13 mouse cellular contexts compared by ENCODE assay signal in genomic region chr19:5150358-5150757, GRCm38 (mm10). TPM values are rescaled to one million over a fixed set of nuclear protein-coding genes. Genes with fewer than 3 reads are reported as not detected.
A peak's percentile ranks its signal among the peaks of the same experiment; 100 is the strongest.
DNase-seq lines count a peak whose midpoint lies in the region; ATAC-seq lines count a peak whose summit lies in the region.
"Had no signal": no experiment of that assay in that cellular context is flagged by ENCODE, and none has a peak within 500 bp of the region (broad histone marks: within the 10 kb centered on the region; RNA-seq: fewer than 3 reads in every experiment).

No protein-coding gene starts in this region.

- DNase-seq in brain, adult 2 months (ENCODE audit: low read depth, low spot score): peak; percentile 95
- DNase-seq in cerebellum, adult 8-10 months: peak; percentile 46
- DNase-seq in frontal cortex, postnatal 36 days (ENCODE audit: low spot score in 2 of 2): peak; percentile 64 to 91
- peak; percentile 70 to 88 for DNase-seq in left cerebral cortex, postnatal 14 days (ENCODE audit: low spot score in 2 of 2)
- DNase-seq in spleen, postnatal 10 days (ENCODE audit: low spot score in 2 of 2): no peak
- DNase-seq in heart, adult 18-20 months: no peak
- DNase-seq: gastrocnemius, postnatal 25 days; kidney, postnatal 25 days; liver, postnatal 0 days; lung, postnatal 36 days; midbrain, embryonic 14.5 days had no signal

- intact Hi-C loops in left cerebral cortex, postnatal 14 days (cut with DNase I): no loop called here

- ATAC-seq in granulocyte monocyte progenitor cell, adult 5-6 weeks (replicated peaks; ENCODE audit: poor library complexity, severe bottlenecking): no peak
- ATAC-seq: intestine, embryonic 16.5 days; liver, postnatal 0 days had no signal

RNA-seq across cellular contexts. Expression of gene Klc2, which starts 32.0 kb away (rescaled TPM):
- total RNA-seq in left cerebral cortex, postnatal 14 days (2021): 100 to 1,000 TPM; 220 to 226 TPM
- total RNA-seq in granulocyte monocyte progenitor cell, adult 5-6 weeks (2014; fragmentation: Nextera tagmentation): 6.1 and 10.9 TPM in 2 replicates
- total RNA-seq in granulocyte monocyte progenitor cell, adult 5-6 weeks (2017): 3.0 and 3.9 TPM in 2 replicates
- total RNA-seq in heart, adult 18-20 months (2021): 10 to 100 TPM; 48.9 to 54.0 TPM

RNA-seq across cellular contexts. Expression of gene Rab1b, which starts 43.5 kb away (rescaled TPM):
- total RNA-seq in left cerebral cortex, postnatal 14 days (2021): 100 to 1,000 TPM; 176 to 184 TPM
- 99.2 and 105 TPM in 2 replicates for total RNA-seq in granulocyte monocyte progenitor cell, adult 5-6 weeks (2014; fragmentation: Nextera tagmentation)
- 100 and 101 TPM in 2 replicates for total RNA-seq in granulocyte monocyte progenitor cell, adult 5-6 weeks (2017)
- total RNA-seq in heart, adult 18-20 months (2021): 100 to 1,000 TPM; 190 to 204 TPM

RNA-seq across cellular contexts. Expression of gene Cnih2, which starts 52.0 kb away (rescaled TPM):
- 100 to 1,000 TPM; 325 to 352 TPM for total RNA-seq in left cerebral cortex, postnatal 14 days (2021)
- total RNA-seq in granulocyte monocyte progenitor cell, adult 5-6 weeks (2014; fragmentation: Nextera tagmentation): not detected in 2 replicates
- total RNA-seq in granulocyte monocyte progenitor cell, adult 5-6 weeks (2017): not detected in 2 replicates
- total RNA-seq in heart, adult 18-20 months (2021): under 1 TPM in 1 of 2 experiments, not detected in 1; 0.31 TPM
- total RNA-seq: gastrocnemius, postnatal 25 days had no signal

Comparison
In these comparisons a context has a peak if more than half of its experiments do, and no peak if none do; other contexts are left out.
1. DNase-seq: peak in brain, adult 2 months (single experiment), cerebellum, adult 8-10 months (single experiment), frontal cortex, postnatal 36 days (2 of 2) and left cerebral cortex, postnatal 14 days (2 of 2); none in spleen, postnatal 10 days (0 of 2) and heart, adult 18-20 months (0 of 2).
2. RNA of gene Klc2, which starts 32.0 kb away (total RNA-seq): 220 to 226 TPM in left cerebral cortex, postnatal 14 days and 48.9 to 54.0 TPM in heart, adult 18-20 months; 3.0 to 10.9 TPM in granulocyte monocyte progenitor cell, adult 5-6 weeks; every median in the first group is over 4 times any median in the second.
3. RNA of gene Cnih2, which starts 52.0 kb away (total RNA-seq): 325 to 352 TPM in left cerebral cortex, postnatal 14 days; 0.31 TPM in heart, adult 18-20 months and not detected in granulocyte monocyte progenitor cell, adult 5-6 weeks; every median in the first group is over 100 times any median in the second.